Mouse (Mus musculus) cerebellum, postnatal 10 days (tissue): ENCODE data around the gene Nnat.
A peak's percentile ranks its signal among the peaks of the same experiment; 100 is the strongest.
"Not testable (repeated sequence)": the region's sequence is repeated elsewhere in the genome, so short reads cannot be mapped to it uniquely, and the experiment has no call there.

Experiments used
- DNase-seq, 2 experiments: peaks; one replicate each; pipeline ENCODE4 v3.0.0; 2021; ENCODE audit warnings: mixed read lengths in 2 of 2

Nnat gene

GRCm38 (mm10) chr2:157552158-157552886 is 7.6 kb upstream of the Nnat start:
- peak; percentile 78 to 84 for DNase-seq

GRCm38 (mm10) chr2:157556074-157556698 is 3.7 kb upstream of the Nnat start:
- DNase-seq, result no peak

GRCm38 (mm10) chr2:157558051-157558450 is 1.8 kb upstream of the Nnat start:
- peak; percentile 52 to 70 for DNase-seq

DNA sequence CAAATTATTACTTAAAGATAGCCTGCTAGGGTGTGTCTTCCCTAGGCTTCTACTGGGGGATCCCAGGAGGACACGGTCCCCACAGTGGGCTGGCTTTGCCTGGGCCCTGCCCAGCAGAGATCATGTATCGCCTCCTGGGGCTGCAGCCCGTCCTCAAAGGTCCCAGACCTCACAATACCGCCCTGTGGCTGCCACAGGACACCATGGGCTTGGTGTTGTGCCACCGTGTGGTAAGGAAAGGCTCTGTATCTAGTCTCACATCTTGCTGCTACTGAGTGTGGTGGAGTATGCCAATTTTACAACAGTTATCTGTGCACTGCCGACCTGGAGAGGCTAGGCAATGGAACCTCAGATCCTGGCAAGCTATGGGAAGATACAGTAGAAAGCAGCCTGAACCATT is 1.4 kb upstream of the Nnat start:
- DNase-seq, result peak; percentile 62 to 65

- DNase-seq, result peak; percentile 55 to 65
Observed at GRCm38 (mm10) chr2:157559440-157559839, 438 bp upstream of the Nnat start.

DNA sequence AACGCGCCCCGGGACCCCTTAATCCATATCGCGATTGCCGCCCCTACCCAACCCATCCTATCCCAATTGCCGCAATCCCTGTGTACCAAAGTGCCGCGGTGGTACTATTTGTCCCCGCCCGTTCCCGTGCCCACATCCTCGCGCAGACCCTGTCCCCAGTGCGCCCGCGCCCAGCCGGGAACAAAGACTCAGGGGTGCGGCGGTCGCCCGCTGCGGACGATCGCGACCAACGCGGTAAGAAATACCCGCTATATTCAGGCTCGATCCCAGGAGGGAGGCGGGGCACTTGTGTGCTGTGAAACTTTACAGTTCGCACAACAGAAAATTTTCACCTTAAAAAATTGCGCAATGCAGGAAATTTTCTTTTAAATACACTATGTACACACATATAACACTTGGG is 424 bp downstream of the Nnat start:
- DNase-seq, result peak; percentile 58 to 71

DNA sequence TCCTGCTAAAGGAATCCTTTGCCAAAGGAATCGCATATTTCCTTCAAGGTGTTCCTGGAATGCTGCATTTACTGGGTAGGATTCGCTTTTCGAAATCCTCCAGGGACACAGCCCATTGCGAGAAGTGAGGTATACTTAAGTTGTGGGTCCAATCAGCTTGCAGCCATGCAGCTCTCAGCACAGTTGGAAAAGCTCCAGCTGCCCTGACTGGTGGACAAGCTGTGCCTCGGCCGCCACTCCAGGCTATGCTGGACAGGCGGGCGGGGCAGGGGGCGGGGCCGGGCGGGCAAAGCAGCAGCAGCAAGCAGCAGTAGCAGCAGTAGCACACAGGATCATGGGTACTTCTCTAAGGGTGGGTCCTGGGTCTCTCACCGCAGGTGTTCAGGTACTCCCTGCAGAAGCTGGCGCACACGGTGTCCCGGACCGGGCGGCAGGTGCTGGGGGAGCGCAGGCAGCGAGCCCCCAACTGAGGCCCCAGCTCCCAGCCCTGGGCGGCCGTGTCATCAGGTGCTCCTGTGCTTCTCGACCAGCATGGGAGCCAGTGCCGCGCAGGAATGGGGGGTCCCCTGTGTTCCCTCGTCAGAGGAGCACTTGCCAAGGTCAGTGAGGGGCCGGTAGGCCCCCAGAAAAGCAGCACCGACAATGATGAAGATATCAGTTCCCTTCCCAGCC is 1.4 kb downstream of the Nnat start:
- DNase-seq, result peak; percentile 95

DNA sequence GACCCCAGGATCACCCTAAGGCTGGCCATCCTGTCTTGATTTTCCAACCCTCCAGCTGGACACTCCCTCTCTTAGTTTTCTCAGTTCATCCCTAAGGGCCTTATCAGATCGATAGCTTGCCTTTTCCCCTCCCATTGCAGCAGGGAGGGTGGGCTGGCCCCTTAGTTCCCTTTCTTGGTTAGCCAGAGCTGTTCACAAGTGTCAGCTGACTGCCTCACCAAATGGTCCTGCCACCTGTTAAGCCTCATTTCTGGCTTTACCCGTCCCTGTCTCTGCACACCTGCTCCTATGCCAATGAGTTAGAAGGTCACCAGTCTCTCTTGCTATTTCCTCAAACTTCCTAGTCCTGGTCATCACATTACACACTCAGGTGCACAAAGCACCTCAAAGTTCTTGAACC is 3.2 kb downstream of the Nnat start:
- DNase-seq, result no peak

GRCm38 (mm10) chr2:157564723-157565122 is 4.8 kb downstream of the Nnat start:
- DNase-seq, result no peak

GRCm38 (mm10) chr2:157565446-157565845 is 5.6 kb downstream of the Nnat start:
- DNase-seq, result no peak

- DNase-seq, result no peak
Observed at GRCm38 (mm10) chr2:157565898-157566259, 6.0 kb downstream of the Nnat start.

- peak; percentile 91 to 93 for DNase-seq
Observed at GRCm38 (mm10) chr2:157566260-157566952, 6.5 kb downstream of the Nnat start.

DNA sequence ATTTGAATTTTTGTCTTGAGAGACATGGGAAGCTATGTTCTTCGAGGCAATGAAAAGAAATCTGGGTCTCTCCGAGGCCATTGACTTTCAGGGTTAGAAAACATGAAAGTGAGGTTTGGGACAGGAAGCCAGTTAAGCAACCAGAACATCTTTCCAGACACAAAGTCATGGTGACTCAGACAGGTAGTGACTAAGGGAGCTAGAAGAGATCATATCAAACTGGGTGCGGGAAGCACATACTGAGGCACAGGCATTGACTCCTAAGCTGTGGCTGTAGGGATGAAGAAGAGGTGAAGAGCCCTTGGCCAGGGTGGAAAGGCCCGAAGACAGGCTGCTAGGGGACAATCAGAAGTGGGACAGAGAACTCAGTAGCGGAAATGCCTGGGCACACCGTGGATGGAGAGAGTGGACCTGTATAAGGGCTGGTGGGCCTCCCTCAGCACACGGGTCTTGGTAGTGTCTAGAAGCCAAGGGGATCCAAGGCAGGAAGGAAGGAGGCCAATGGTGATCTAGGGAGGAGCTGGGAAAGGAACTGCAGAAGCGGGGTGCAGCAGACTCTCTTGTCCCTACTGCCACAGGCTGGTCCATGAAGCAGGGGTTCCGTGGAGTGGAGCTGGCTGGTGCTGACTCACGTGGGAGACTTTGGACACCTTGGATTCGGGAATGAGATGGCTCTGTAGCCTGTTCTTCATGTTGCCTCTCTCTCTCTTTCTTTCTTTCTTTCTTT is 7.5 kb downstream of the Nnat start:
- DNase-seq, result no peak

GRCm38 (mm10) chr2:157568881-157569280 is 9.0 kb downstream of the Nnat start:
- no peak for DNase-seq

DNA sequence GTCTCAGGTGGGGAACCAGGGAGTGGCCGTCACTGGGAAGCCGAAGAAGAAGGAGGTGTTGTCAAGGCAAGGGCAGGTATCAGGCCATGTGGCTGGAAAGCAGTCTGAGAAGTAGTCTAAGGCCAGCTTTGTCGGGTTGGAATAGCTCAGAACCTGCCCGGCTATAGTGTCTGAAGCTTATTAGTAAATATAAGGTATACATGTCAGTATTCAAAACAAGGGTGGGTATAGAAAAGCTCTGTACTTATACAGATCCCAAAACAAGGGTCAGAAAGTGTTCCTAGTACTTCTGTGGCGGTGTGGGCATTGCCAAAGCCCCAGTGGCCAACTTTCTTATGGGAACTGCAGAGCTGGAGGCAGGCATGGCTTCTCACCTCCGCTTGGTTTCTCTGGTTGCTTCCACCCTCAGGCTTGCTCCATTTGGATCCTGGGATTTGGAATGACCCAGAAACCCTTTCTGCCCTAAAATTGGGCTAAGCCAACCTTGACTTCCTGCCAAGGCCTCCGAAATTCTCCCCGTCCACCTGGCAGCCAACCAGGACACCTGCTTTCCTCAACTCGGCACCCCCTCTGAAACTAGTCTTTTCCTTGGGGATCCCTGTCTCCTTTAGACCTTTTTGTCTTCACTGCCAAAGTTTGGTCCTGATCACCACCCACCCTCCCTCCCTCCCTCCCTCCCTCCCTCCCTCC is 10.1 kb downstream of the Nnat start:
- peak; percentile 61 to 62 for DNase-seq

- peak; percentile 66 to 77 for DNase-seq
Observed at GRCm38 (mm10) chr2:157571224-157571832, 11.4 kb downstream of the Nnat start, which contains the start of gene Blcap. Gene Blcap (minus strand): TSS chr2:157571274.

DNA sequence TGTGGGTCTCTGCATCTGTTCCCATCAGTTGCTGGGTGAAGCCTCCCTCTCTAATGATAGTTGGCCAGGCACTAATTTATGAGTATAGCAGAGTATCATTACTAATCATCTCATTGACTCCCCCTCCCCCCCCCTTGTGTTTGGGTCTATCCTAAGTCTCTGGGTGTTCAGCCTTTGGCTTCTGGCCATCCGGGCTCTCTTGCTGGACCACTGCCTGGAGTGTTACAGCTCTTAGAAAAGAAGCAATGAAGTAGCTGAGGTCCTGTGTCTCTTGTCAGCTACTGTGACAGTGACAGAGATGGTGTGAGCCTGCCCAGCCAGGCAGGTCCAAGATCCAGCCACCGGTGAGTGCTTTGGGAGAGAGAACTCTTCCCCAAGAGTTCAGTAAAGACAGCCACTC is 12.9 kb downstream of the Nnat start:
- peak in 1 of 2 experiments; percentile 21 for DNase-seq

GRCm38 (mm10) chr2:157585351-157585750 is 25.5 kb downstream of the Nnat start:
- not testable (repeated sequence) for DNase-seq

DNA sequence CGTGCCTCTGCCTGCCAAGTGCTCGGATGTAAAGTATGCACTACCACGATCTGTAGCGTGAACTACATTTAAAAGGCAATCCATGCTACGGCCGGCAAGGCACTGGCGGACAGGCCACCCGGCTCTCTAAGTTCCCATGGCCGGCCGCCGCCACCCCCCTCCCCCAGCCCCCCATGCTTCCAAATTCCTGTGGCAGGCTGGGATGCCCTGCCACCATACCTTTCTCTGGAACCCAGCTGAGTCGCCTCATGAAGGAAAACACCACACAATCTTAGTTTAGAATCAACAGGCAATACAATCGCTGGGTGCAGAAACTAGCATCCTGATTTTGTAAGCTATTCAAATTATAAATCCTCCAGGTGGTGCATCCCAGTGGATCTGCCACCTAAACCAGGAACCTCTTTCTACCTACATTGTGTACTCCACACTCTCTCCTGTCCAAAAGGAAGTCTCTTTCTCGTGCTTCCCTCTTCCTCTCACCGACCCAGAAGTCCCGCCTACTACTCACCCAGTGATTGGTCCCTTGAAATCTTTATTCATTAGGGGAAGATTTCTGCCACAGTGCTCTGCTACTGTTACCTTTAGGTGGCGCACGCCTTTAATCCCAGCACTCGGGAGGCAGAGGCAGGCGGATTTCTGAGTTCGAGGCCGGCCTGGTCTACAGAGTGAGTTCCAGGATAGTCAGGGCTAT is 37.1 kb downstream of the Nnat start:
- DNase-seq, result no peak

DNA sequence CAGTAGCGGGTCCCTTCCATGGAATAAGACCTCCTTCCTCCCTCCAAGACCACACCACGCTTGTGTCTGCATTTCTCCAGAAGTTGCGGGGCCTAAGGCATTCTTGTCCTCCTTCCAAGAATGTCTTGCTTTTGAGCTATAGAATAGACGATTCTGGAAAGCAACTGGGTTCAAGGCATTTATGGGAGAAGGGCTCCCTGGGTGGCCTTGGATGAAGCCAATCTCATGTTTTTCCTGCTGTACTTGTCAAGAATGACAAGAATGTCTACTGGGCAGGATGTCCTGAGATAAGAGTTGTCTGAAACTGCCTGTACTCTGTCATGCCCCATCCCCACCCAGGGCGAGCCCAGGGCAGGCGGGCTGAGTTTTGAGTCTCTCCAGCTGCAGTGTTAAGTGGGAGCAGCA is 41.6 kb downstream of the Nnat start:
- DNase-seq, result no peak
